Mouse (Mus musculus): ENCODE data around the gene Fra10ac1.

GRCm38 (mm10) chr19:38232087-38232486, 8.1 kb upstream of the Fra10ac1 start:
- TF ChIP-seq CTCF (IDR thresholded peaks at IDR 0.05; ENCODE audit: low read depth, low read length): no peak
- TF ChIP-seq POLR2A (IDR thresholded peaks at IDR 0.05; ENCODE audit: extremely low read depth, insufficient read depth, low read length): no peak
